Mouse (Mus musculus) megakaryocyte progenitor cell, adult 5-6 weeks (primary cell): ENCODE measurements around the gene Cdca7. TPM values are rescaled to one million over a fixed set of nuclear protein-coding genes. Genes with fewer than 3 reads are reported as not detected.
A peak's percentile ranks its signal among the peaks of the same experiment; 100 is the strongest.

Experiments
- ATAC-seq: replicated peaks from 2 replicates; pipeline ENCODE4 v1.8.0; 2016; ENCODE audit warnings: mild to moderate bottlenecking, moderate TSS enrichment, inconsistent platforms; ENCODE audit not compliant: poor library complexity
- total RNA-seq, 2 experiments: library from RNA; stranded (forward) in 1 of 2; stranded (reverse) in 1 of 2; fragments of 157-497, 149-512 nt in 1 of 2; fragments of 200-1000 nt in 1 of 2; gene quantifications; 2 replicates each; pipeline versions ENCODE4 v1.2.3 to v1.2.4; 2015 to 2017

Gene Cdca7
- total RNA-seq (2015) = 155 and 165 TPM in 2 replicates
- 221 and 252 TPM in 2 replicates for total RNA-seq (2017)

DNA sequence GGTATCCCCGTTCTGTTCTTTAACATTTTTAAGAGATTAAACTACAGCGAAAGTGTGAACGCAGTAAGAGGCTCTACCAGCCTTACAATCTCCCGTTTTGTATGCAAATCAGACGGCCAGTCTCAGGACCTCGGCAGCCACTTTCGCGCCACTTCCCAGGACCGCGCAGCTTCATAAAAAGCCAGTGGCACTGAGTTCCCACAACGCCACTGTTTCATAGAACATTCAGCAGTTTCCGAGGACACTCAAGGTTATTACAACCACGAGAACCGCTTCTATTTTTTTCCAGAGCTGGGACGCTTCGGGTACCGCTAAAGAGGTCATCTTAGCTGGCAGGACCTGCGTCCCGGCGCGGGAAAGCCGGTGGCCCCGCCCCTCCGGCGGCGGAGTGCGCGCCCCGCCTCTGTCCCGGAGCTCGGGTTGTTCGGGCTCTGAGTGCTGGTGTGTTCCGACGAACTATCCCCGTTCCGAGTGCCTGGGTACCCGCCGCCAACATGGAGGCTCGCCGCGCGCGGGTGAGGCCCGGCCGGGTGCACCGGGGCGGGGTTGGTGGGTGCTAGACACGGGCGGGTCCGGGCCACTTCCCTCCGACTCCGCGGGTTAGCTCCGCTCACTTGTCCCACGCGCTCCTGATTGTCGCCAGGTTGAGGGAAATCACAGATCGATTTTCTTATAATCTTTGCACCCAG, at the start of gene Cdca7:
TSS of gene Cdca7 (plus strand) at position 363 of the 689 bp plus-strand sequence.
- peak; percentile 69 for ATAC-seq

DNA sequence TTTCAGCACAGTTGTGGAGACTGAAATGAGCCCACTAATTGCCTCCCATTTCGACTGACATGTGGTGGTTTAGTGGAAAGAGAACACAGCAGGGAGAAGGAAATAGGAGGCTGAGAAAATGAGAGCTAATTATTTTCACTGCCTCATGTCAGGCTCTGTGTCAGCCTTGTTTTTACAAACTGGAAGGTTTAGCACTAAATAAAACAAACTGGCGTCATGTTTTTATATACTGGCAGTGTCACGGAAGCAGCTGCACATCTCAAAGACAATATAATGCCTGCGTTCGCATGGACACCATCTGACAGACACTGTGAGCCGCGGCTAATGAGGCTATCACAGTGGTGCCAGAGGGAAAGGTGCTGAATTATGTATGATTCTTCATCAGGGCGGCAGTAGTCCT, 49.2 kb upstream of the Cdca7 start:
- ATAC-seq = no peak

DNA sequence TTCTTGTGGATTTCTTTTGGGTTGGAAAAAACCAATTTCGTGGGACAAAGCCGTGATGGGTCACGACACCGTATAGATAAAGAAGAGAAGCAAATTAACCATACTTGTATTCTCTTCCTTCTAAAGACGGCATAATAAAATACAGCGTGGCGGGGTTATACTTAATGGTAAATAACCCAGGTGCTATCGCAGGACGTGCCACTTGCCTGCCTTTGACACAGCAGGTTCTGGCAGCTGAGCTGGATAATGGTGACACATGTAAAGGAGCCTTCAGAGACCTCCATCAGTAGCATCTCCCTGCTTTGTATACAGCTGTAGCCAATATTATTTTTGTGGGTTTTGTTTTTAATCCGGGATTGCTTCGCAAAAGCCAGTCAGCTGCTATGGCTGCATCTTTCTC, 48.7 kb upstream of the Cdca7 start:
- no peak for ATAC-seq

DNA sequence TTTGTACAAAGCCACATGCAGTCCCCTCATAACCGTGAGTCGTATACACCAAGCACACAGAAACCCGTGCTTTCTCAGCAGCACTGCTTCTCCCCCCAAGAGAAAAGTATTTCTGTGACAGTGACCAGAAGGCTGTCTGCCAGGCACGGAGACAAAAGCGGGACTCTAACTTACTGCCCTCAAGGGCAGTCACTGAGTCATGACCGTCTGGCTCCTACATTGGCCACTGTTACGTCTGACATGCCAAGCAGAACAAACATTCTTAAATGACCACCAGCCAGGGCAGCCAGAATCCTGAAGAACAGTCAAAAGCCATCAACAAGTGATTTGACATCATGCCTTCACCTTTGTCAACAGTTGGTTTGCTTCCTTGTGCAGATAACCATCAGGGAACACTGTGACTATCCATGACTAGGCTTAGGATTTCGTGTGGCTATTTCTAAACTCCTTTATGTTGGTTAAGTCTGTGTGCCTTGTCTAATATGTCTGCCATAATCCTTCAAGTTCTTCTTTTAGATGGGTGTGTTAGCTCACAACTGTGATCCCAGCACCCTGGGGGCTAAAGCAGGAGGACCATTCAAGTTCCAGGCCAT, 36.9 kb upstream of the Cdca7 start:
- ATAC-seq = no peak

DNA sequence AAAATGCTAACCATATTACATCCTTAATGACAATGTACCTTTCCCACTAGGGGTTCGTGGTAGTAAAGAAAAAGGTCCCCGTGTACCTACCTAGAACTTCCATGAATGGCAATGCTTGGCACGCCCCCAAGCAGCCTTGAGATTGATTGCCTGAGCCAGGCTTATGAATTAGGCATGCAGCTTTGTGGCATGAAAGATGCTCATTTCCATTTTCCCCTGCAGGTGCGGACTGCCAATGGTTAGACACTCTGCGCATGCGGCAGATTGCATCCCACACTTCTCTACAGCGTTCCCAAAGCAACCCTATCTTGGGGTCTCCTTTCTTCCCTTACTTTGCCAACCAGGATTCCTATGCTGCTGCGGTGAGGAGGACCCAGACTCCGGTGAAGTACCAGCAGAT, 34.9 kb upstream of the Cdca7 start:
- no peak for ATAC-seq

DNA sequence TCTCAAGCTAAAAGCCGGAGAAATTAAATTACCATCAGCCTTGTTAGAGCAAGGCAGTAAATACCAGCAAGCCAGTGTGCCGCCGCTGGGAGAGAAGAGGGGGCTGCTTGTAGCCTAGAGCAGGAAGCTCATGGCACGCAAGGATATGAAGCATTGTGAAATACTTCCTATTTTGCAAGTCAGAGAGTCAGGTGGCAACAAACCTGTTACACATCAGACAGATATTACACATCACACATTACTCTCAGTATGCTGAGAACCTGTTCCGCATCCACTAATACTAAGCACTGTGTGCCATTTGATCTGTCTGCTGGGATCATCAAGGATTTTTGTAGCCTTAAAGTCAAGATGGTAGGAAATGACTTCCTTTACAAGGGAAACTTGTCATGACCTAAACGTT, 33.1 kb upstream of the Cdca7 start:
- peak; percentile 95 for ATAC-seq

DNA sequence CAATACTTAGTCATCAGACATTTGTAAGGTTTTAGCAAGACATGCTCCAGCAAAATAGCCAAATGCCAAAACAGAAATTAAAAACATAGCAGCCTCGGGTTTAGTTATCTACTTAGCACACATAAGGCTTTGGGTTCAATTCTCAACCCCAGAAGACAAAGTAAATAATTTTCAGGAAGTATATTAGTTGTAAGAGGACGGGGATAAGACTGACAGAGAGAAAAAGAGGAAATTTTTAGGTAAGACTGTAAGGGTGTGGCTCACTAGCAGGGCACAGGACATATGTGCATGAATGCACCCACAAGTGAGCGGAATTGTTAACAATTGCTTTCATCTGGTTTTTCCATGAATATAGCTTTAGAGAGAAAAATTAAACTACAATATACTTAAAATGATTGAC, 32.0 kb upstream of the Cdca7 start:
- no peak for ATAC-seq

DNA sequence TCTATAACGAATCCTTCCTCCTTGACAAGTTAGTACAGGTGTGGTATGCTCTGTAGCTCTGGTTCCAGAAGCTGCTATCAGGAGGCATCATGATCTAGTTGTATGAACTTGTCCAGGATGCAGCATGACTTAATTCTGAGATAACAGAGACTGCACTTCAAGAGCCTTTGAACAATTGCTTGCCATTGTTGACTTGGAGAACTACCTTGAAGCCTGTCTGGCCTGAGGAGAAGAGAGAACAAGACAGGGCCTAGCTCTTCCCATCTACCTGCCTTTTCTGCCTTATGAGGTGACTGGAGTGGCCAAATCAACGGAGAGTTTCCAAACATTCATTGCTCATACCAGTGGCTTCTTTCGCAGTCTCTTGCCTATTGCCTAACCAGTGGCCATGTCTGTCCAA, 29.9 kb upstream of the Cdca7 start:
- peak; percentile 40; the same call in 1 of the 2 replicates for ATAC-seq

DNA sequence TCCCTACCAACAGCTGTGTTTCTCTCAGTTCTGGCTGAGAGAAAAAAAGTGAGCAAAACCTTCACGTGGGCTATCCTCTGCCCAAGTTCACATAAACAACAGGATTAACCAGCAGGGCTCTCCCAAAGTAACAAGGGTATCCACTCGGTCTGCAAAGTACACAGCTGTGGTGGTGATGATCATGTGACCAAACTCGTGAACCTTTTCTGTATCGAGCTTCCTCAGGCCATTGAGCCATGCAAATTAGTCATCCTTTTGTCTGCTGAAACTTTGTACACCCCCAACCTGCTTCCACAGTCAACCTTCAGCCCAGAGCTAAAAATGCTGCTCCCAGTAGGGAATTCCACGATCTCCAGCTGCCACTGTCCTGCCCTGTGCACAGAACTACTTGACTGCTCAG, 29.3 kb upstream of the Cdca7 start:
- no peak for ATAC-seq

DNA sequence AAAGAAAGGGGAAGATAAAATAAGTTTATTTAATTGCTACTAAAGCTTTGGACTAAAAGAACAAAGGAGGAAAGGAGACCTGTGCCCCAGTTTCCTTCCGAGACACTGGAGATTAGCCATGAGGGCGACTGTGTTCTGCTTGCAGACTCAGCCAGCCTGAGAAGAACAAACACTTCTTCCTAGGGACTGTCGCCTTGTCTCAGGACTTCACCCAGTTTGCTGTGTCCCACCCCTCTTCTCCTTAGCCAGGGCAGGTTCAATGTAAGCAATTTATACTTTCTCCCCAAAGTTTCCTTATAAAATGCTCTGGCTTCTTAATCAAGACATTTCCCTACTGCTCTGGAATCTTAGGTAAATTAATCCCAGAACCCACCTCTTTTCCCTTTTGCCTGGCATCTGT, 22.4 kb upstream of the Cdca7 start:
- ATAC-seq = no peak

DNA sequence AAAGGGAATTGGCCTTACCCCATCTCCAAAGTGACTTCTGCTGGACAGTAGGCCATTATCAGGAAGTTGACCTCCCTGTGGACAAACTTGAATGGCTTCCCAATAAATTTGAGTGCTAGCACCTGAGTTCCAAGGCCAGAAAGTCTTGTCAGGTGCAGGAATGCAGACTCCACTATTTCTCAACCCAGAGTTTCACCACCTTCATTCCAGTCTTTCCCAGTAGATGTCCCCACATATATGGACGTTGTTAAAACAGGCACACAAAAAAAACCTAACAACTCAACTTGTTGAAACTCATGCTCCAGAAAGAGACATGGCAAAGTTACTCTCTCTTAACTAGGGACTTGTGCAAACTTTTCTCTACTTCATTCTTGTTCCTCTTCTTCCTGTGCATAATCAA, 19.8 kb upstream of the Cdca7 start:
- no peak for ATAC-seq

DNA sequence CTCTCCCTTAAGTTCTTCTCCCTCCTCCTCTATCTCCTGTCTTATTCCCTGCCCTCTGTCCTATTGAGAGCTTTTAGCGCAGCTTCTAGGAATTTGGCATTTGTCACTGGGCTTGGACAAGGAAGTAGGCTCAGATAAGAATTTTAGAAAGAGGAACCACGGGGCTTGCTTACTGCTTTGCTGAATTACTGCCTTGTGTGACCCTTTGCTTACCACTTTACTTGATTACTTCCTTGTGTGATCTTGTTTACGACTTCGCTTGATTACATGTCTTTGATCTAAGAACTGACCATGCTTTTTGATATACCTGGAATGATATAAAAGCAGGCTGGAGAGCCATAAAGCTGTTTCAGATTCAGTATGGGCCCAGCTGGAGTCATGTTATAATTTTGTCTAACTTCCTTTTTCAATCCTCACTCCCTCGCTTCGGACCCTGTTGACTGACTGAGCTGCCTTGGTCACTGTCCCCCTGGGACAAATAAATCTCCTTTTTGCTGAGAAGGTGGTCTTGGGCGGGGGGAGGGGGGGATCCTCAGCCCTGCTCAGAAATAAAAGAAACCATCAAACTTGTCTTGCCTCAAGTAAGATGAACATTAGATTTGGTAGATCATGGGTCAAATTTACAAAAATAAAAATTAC, 11.5 kb upstream of the Cdca7 start:
- ATAC-seq = peak; percentile 64

DNA sequence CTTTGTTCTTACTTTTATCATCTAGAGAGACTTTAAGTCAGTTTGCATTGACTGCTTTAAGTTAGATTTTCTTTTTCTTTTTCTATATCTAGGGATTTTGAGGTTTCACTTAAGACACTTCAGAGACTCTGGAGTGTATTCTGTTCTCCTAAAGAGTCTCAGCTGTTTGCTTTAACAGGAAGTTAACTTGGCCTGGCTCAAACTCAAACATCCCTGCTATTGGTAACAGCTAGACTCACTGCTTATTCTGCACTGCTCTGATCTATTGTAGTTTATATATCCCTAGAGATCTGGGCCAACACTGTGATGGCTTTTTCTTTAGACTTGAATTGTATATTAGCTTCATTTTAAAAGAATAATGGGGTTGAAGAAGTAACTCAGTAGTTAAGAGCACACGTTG, 8.4 kb upstream of the Cdca7 start:
- ATAC-seq = no peak

DNA sequence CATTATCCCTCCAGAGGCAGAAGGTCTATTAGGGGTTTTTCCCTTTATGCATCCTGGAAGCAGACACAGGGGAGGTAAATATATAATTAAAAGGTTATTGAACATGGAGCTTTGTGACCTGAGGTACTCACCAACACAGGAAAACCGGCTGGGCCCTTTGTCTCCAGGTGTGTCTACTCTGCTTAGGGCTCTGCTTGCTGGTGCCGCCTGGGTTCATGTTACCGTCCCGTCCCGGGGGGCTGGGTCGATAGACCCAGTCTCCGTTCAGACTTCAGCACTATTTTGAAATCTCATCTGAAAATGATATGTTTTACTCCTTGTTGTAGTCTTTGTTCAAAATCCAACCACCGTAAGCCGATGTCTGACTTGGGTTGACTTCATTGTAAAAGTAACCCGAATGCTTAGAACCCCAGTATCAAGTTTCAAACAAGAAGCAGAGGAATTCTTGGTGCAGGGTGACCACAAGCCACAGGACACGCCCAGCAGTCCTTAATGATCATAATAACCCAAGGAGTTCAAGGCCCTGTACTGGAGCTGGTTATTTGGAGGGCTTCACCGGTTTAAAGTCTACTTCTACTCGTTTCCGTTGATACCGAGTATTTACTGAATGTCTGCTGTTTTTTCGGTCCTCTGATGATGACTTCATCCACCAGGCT, 4.4 kb upstream of the Cdca7 start:
- ATAC-seq = no peak

DNA sequence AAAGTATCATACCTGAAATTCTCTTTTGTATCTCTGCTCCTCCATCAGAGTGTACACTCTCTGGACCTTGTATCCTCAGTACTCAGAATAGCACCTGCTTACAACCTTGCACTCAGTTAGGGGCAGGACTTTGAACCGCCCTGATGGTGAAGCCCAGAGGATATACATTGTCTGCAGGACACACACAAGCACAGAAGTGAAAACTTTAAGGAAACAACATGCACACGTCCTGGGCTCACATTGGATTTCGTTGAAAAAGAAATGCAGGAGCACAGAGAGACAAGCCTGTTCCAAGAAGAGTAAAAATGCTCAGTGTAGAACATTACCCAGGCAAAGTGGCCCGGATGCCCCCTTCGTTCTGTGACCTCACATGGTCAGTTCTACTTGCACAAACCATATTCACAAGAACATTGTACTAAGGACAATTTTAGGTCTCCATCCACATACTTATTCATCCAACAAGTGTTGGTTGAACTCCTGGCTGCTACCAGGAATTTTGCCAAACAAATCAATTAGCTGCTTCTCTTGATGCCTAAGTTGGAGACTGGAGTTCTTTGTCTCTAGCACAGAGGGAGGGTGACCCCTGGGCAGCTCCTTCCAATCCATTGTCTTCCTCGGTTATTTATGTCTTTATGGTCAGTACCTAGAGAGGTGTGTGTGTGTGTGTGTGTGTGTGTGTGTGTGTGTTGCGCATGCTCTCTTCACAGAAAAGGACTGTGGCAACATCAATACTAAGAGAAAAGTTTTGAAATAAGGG, 1.2 kb upstream of the Cdca7 start:
- no peak for ATAC-seq

DNA sequence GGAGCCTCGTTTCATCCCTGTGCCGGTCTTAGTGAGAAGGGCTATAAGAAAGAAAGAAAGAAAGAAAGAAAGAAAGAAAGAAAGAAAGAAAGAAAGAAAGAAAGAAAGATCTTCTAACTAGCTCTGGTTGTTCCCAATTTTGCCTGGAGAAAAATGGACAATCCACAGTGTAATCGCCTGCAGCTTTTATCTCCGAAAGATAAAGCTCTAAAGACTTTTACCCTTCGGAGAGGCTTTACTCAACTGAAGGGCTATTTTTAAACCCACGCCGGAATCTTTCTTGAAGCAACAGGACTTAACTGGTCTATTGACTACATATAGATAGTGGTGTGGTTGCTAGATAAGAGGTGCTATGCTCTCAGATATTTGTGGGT, 549 bp upstream of the Cdca7 start:
- no peak for ATAC-seq

DNA sequence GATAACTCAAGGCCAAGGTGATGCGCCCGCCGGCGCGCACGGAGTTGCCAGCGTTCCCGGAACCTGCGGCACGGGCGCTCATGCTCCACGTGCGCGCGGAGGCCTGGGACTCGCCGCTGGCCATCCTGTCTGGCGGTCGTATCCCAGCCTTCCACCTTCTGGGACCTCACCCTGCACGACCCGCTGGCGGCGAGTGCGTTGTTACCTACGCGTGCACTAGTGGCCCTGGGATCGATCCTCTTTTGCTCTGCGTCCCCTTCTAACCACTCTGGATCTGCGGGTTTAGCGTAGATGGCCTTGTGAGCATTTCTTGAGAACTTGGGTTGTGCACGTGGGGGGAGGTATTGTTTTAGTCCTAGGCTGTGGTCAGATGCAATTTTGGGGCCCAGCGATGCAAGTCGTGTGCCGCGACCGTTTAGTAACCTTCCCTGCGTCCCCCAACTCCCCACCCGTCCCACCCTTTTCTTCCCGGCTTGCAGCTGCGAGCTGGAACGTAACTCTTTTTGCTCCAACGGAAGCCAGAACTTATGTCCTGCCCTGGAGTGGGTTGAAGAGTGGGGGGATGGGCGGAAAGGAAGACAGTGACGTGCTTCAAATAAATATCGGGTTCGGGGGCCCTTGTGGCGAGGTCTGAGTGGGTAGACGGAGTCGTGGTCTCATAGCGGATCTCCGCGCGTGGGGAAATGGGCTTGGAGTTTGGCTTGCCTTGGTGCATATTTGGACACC, 690 bp downstream of the Cdca7 start:
- ATAC-seq = peak; percentile 12

DNA sequence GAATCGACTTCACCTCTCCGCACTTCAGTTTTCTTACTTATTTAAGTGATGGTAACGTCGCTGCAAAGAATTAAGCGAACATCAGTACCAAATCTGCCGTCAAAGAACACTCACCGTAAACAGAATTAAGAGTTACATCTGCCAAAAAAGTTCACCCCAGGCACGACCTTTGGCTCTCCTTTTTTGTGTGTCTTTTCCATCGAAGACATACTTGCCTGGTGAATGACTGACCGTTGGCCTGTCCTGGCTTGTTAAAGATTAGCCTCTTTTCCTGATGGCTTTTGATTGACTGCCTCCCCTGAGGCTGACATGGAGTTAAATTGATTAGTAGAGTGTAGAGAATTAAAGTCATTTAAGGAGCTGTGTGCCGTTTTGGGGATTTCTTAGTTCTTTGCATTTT, 1.3 kb downstream of the Cdca7 start:
- no peak for ATAC-seq

DNA sequence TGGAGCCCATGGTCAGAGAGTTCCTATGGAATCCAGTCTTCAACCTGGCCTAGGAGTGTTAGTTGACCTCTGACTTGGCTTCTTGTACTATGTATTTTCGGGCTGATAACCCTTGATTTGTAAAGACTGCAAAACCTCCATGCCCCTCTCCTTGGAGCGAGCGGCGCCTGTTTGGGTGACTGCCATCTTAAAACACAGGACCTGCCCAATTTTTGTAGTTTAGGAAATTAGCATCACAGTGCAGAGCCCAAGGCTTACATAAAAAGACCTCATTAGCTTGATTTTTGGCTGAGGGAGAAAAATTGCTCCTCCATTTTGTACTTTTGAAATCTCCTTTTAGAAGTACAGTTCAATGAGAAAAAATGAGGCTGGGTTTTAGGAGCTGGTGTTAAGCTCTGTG, 2.2 kb downstream of the Cdca7 start:
- ATAC-seq = no peak

DNA sequence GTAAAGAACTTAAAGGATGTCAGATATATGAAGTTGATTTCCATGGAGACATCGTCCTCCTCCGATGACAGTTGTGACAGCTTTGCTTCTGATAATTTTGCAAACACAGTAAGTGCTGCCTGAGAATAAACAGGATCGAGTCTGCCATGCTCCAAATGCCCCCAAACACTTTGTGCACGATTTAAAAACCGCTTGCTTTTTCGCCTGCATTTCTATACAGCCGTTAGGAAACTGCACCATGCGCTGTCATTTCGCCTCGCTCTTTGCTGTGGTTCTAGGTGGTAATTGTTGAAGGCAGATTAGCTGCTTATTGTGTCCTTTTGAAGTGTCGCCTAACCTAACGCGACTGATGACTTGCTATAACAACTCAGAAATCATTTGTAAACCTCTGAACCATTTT, 3.0 kb downstream of the Cdca7 start:
- no peak for ATAC-seq

DNA sequence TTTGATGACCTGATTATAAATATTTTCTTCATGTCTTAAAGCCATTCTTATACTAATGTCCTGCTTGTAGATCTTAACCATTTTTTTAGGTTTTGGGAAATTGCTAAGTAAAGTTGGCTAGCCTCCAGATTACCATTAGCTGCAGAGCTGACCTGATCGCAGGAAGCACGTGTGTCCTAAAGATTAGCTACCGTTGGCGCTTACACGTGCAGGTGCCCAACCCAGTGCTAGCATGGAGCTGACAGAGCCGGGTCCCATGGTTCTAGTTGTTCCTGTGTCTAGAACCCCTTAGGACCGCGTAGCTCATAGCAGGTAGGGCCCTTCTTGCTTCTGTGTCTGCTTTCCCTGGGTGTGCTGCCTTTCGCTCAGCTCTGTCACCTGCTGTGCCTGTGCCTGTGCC, 3.9 kb downstream of the Cdca7 start:
- ATAC-seq = 0 out of 2 replicates have a peak, but pooled peaks have one; percentile 17
